Mouse (Mus musculus) hindbrain, postnatal 0 days (tissue): ENCODE measurements around the gene Ttc23. TPM values are rescaled to one million over a fixed set of nuclear protein-coding genes. Genes with fewer than 3 reads are reported as not detected.

Source experiments
- ATAC-seq: fragments of 200-750 bp; cut with Nextera tagmentation; 2 replicates; pipeline ENCODE4 v1.8.0; 2017; ENCODE audit warnings: mild to moderate bottlenecking, moderate TSS enrichment, moderate library complexity
- DNase-seq: peaks from one replicate; pipeline ENCODE4 v3.0.0-alpha.2; 2015; ENCODE audit warnings: low spot score
- H3K27ac ChIP-seq: fragments of 300-500 bp; sonication (generic); 2 replicates; pipeline ENCODE4 v1.5.1; 2014; ENCODE audit warnings: mild to moderate bottlenecking
- H3K27me3 ChIP-seq: fragments of 300-500 bp; sonication (generic); 2 replicates; pipeline ENCODE4 v1.6.1; 2014; ENCODE audit warnings: low read length, mixed read lengths; ENCODE audit not compliant: insufficient read depth
- H3K36me3 ChIP-seq: fragments of 300-500 bp; sonication (generic); 2 replicates; pipeline ENCODE4 v1.6.1; 2014; ENCODE audit warnings: low read length, mixed read lengths; ENCODE audit not compliant: insufficient read depth
- H3K4me1 ChIP-seq: fragments of 300-500 bp; sonication (generic); 2 replicates; pipeline ENCODE4 v1.6.1; 2014; ENCODE audit warnings: antibody characterized with exemption, low read length, mixed read lengths; ENCODE audit not compliant: insufficient read depth
- H3K4me2 ChIP-seq: fragments of 300-500 bp; sonication (generic); 2 replicates; pipeline ENCODE4 v1.6.1; 2014; ENCODE audit warnings: low read depth, mild to moderate bottlenecking, low read length, moderate library complexity, mixed read lengths
- H3K4me3 ChIP-seq: fragments of 300-500 bp; sonication (generic); 2 replicates; pipeline ENCODE4 v1.5.1; 2014; ENCODE audit warnings: low read length
- H3K9ac ChIP-seq: fragments of 300-500 bp; sonication (generic); replicated peaks from 2 replicates; pipeline ENCODE4 v1.6.1; 2014; ENCODE audit warnings: mild to moderate bottlenecking, low read length, moderate library complexity, mixed read lengths
- H3K9me3 ChIP-seq: fragments of 300-500 bp; sonication (generic); 2 replicates; pipeline ENCODE4 v1.6.1; 2016; ENCODE audit warnings: low read length, mixed read lengths
- CTCF ChIP-seq: IDR thresholded peaks from 2 replicates; pipeline ENCODE4 v1.5.1; 2016; ENCODE audit warnings: antibody characterized with exemption, control low read depth, low read depth
- WGBS: fragments of 180-500 bp; shearing (Covaris S2); extraction: QIAGEN DNeasy Blood & Tissue Kit; methylation state at CpG from one replicate; pipeline ENCODE4 v1.1.7; 2014; 5-methylcytosine and 5-hydroxymethylcytosine counted together
- polyA plus RNA-seq: library from polyadenylated mRNA; unstranded; fragments of >200 nt; fragmentation: Nextera tagmentation; extraction: Ambion mirVana; gene quantifications from 2 replicates; pipeline ENCODE4 v1.2.1, GENCODE M21; 2015
- total RNA-seq: library from RNA; depleted of rRNA; stranded (reverse); fragments of >200 nt; gene quantifications from 2 replicates; pipeline ENCODE4 v1.2.3, GENCODE M21; 2014

Gene Ttc23
- total and polyA plus RNA-seq, 2 experiments from 2014 or later, result 5.3 to 6.2 TPM

- no peak overlapping the region for H3K27ac ChIP-seq
- H3K4me1 ChIP-seq, result no peaks in the 10 kb centered on the region
- H3K4me2 ChIP-seq, result no peak overlapping the region
- no peaks in the 10 kb centered on the region for H3K9me3 ChIP-seq
- no peak overlapping the region for H3K9ac ChIP-seq
- no peaks in the 10 kb centered on the region for H3K27me3 ChIP-seq
- 14% methylated on average over 10 of the region's 10 CpGs for WGBS
- H3K36me3 ChIP-seq, result no peaks in the 10 kb centered on the region
- no peak overlapping the region for H3K4me3 ChIP-seq
- TF ChIP-seq CTCF, result peak; percentile 95
- peak; percentile 85 for DNase-seq
- ATAC-seq, result peak; percentile 58; the same call in 1 of the 2 replicates
These were observed 141.5 kb downstream of the Ttc23 start for GRCm38 (mm10) chr7:67788713-67789112.

- no peak for TF ChIP-seq CTCF
- DNase-seq, result no peak
- ATAC-seq, result no peak
- H3K4me3 ChIP-seq, result no peak overlapping the region
- WGBS, result 57% methylated on average over 7 of the region's 7 CpGs
- H3K27ac ChIP-seq, result no peak overlapping the region
- no peaks in the 10 kb centered on the region for H3K4me1 ChIP-seq
- no peaks in the 10 kb centered on the region for H3K27me3 ChIP-seq
- H3K36me3 ChIP-seq, result no peaks in the 10 kb centered on the region
- no peak overlapping the region for H3K9ac ChIP-seq
- H3K4me2 ChIP-seq, result no peak overlapping the region
- H3K9me3 ChIP-seq, result no peaks in the 10 kb centered on the region
These were observed 144.0 kb downstream of the Ttc23 start for GRCm38 (mm10) chr7:67791256-67791655.

DNA sequence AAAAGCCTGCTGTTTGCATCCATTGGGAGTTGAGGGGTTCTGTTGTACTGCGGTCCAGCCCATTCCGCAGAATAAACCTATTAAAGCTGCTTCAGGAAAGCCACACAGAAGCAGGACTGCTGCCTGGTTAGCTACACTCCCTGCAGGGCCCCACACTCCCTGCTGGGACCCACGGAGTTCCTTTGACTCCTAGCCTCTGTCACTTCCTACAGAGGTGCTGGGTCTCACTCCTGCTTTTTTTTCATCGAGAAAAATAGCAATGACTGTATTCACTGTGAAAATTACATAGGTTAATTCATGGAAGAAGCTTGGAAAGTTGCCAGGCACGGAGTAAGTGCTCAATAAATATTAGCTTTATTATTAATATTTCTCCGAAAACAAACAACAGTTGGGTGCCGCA, 146.2 kb downstream of the Ttc23 start:
- WGBS, result 69% methylated on average over 7 of the region's 7 CpGs
- no peak for TF ChIP-seq CTCF

DNA sequence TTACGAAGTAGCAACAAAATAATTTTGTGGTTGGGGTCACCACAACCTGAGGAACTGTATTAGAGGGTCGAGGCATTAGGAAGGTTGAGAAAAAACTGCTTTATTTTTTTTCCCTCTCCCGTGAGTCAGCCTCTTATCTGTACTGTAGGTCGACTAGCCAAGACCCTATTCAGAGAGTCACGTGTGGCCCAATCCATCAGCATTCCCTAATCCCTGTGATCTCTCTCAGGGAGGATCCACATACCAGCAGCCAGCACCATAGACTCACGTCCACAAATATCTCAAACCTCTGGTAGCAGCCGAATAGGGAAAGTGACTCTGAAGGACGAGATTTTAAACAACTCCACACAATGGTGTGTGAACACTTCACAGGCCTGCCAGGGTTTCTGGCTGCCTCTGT, 149.9 kb downstream of the Ttc23 start:
- ATAC-seq, result no peak
- Histone ChIP-seq H3K9ac (no peak overlapping the region), H3K9me3 (no peaks in the 10 kb centered on the region), H3K4me3 (no peak overlapping the region), H3K4me2 (no peak overlapping the region), H3K36me3 (no peaks in the 10 kb centered on the region), H3K4me1 (no peaks in the 10 kb centered on the region), H3K27me3 (no peaks in the 10 kb centered on the region), H3K27ac (no peak overlapping the region)
- 49% methylated on average over 8 of the region's 8 CpGs for WGBS
- TF ChIP-seq CTCF, result no peak
- no peak for DNase-seq

More for the DNA sequence above, 146.2 kb downstream of the Ttc23 start:
- Histone ChIP-seq H3K4me2 (no peak overlapping the region), H3K9ac (no peak overlapping the region), H3K9me3 (no peaks in the 10 kb centered on the region), H3K4me1 (no peaks in the 10 kb centered on the region), H3K4me3 (no peak overlapping the region), H3K36me3 (no peaks in the 10 kb centered on the region), H3K27ac (no peak overlapping the region), H3K27me3 (no peaks in the 10 kb centered on the region)
- DNase-seq (no peak), ATAC-seq (no peak)

GRCm38 (mm10) chr7:67798476-67798875, 151.3 kb downstream of the Ttc23 start:
- ATAC-seq (no peak), DNase-seq (no peak)
- Histone ChIP-seq H3K4me1 (0 out of 2 replicates have a peak, but pooled peaks cover 5% of the 10 kb centered on the region), H3K4me2 (no peak overlapping the region), H3K27ac (no peak overlapping the region), H3K4me3 (no peak overlapping the region), H3K36me3 (no peaks in the 10 kb centered on the region), H3K9me3 (no peaks in the 10 kb centered on the region), H3K9ac (no peak overlapping the region), H3K27me3 (no peaks in the 10 kb centered on the region)
- 90% methylated on average over 4 of the region's 4 CpGs for WGBS
- TF ChIP-seq CTCF, result no peak

DNA sequence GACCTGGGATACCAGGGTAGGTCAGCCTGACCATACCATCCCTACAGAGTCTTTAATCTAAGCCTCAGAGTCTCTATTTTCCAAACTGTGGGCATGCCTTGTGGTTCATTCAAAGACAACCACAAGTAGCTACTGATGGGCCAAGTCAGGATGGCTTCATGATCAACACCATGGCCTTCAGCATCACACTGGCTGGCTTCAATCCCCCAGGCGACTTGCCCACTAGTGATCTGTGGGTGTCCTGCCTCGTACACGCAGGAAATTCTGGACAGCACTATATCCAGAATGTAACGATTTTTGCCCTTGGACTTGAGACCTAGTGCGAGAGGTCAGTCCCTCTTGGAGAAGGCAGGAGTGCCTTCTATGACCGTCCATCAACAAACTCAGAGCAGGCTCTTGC, 153.3 kb downstream of the Ttc23 start:
- Histone ChIP-seq H3K36me3 (no peaks in the 10 kb centered on the region), H3K4me3 (no peak overlapping the region), H3K4me1 (0 out of 2 replicates have a peak, but pooled peaks cover 5% of the 10 kb centered on the region), H3K4me2 (no peak overlapping the region), H3K9ac (no peak overlapping the region), H3K27ac (no peak overlapping the region), H3K9me3 (no peaks in the 10 kb centered on the region), H3K27me3 (no peaks in the 10 kb centered on the region)
- no peak for TF ChIP-seq CTCF
- 86% methylated on average over 6 of the region's 6 CpGs for WGBS
- no peak for DNase-seq
- no peak for ATAC-seq

- H3K27ac ChIP-seq, result no peak overlapping the region
- no peaks in the 10 kb centered on the region for H3K9me3 ChIP-seq
- H3K4me2 ChIP-seq, result no peak overlapping the region
- H3K36me3 ChIP-seq, result no peaks in the 10 kb centered on the region
- DNase-seq (no peak), ATAC-seq (no peak)
- WGBS, result 40% methylated on average over 4 of the region's 4 CpGs
- no peaks in the 10 kb centered on the region for H3K27me3 ChIP-seq
- TF ChIP-seq CTCF, result no peak
- no peak overlapping the region for H3K9ac ChIP-seq
- H3K4me3 ChIP-seq, result no peak overlapping the region
- 0 out of 2 replicates have a peak, but pooled peaks cover 5% of the 10 kb centered on the region for H3K4me1 ChIP-seq
These were observed 153.8 kb downstream of the Ttc23 start for GRCm38 (mm10) chr7:67801022-67801421.
